Mouse (Mus musculus): ENCODE results near the gene Cd300ld.

DNA sequence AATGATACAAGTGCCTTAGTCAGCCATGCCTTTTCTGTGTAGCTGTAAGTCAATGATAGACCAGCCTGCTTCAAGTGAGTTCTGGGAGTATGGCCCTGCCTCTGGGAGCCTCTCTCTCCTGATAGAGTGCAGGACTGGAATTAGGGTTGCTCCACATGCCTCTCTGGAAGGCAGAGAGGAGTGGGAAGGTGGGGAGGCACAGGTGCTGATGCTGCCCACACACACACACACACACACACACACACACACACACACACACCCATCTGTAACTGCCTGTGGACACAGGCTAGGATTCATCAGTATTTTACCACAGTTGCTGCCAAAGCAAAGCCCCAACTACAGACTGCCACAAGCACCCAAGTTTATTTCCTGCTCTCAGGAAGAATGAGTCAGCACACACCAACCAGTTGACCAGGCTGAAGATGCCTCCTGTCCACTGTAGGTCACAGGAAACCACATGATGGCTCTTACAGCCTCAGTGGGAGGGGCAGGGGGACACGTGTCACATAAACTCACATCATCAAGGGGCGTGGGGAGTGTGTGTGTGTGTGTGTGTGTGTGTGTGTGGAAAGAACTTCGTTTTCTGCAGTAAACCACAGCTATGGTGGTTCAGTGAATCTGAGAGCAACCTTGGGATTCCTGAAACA lies 24.4 kb downstream of the Cd300ld start:
- TF ChIP-seq POLR2A (IDR thresholded peaks at IDR 0.05; ENCODE audit: borderline replicate concordance, low read depth, low read length) (no peak), CTCF (IDR thresholded peaks at IDR 0.05; ENCODE audit: low read depth, low read length) (no peak)
